Mouse (Mus musculus): Measurements from ENCODE around the gene Mcrs1. TPM values are rescaled to one million over a fixed set of nuclear protein-coding genes. Genes with fewer than 3 reads are reported as not detected.
A peak's percentile ranks its signal among the peaks of the same experiment; 100 is the strongest.

Mcrs1 gene
- 10 to 100 TPM; 57.5 to 61.6 TPM for total RNA-seq (2021)
- long read RNA-seq, experiment 1, transcript Mcrs1-202 (14 exons, 1,771 nt), result minor isoform, 8 of 184 reads
- long read RNA-seq, experiment 1, transcript Mcrs1-201 (15 exons, 1,916 nt), result major isoform, 109 of 184 reads
- long read RNA-seq, experiment 1, transcript Mcrs1-209 (11 exons, 1,521 nt), result minor isoform, 33 of 184 reads
- long read RNA-seq, experiment 1, partial matches to known transcripts, result 12 of 184 reads
- long read RNA-seq, experiment 1, other reads (novel, unspliced or antisense), result 22 of 184 reads
- long read RNA-seq, experiment 2, transcript Mcrs1-209 (11 exons, 1,521 nt), result minor isoform, 24 of 182 reads
- long read RNA-seq, experiment 2, transcript Mcrs1-202 (14 exons, 1,771 nt), result minor isoform, 7 of 182 reads
- long read RNA-seq, experiment 2, transcript Mcrs1-201 (15 exons, 1,916 nt), result major isoform, 126 of 182 reads
- long read RNA-seq, experiment 2, partial matches to known transcripts, result 3 of 182 reads
- long read RNA-seq, experiment 2, other reads (novel, unspliced or antisense), result 22 of 182 reads

DNA sequence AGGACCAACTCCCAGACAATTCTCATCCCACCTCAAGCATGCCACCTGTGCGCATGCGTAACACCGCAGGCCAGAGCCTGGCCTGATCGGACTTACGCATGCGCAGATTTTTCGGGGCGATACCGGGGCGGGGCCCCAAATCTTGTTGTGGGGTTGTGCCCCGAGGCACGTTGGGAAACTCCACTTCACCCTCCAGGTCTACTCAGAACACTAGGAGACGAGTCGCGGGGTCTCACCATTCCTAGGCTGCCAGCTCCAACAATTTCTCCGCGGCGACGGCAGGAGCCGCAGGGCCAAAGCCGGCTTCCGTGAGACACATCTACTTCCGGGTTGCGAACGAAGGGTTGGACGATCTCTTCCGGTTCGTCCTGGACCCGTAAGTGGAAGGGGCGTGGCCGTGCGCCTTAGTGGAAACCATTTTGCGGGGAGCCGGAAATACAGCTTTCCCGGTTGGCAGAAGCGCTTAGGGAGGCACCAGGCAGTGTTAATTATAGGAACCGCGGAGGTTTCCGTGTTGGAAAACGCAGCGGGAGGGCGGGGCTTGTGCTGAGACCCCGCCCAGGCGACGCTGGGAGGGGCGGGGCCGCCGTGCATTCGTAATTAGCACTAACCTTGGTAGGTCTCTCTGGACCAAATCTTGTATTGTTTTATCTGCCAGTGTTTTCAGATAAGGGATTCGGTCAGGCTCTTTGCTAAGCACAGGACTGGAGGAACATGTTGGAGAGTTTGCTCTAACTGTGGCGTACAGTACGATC is at the start of gene Mcrs1:
TSS of gene Mcrs1 (minus strand) at position 336 of the 755 bp plus-strand sequence.
- DNase-seq, result peak; percentile 95 to 97
- intact Hi-C loops (cut with DNase I), result no loop called here

DNA sequence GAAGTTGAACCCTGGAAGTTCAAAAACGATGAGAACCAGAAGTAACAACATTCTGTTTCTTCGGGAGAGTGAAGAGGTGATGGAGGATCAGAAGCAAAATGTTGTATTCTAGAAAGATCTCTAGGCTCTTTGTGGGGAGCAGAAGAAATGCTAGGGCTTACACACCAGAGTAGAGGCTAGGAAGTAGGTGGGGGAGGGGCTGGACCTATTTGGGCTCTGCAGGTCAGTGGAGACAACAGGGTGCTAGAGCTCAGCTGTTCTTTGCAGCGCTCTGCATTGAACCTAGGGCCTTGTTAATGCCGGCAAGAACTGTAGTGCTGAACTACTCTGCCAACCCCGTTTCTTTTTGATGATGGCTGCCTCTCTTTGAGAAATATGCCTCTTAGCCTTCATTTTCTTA is 44.5 kb upstream of the Mcrs1 start:
- no peak for DNase-seq
- intact Hi-C loops (cut with DNase I), result no loop called here

DNA sequence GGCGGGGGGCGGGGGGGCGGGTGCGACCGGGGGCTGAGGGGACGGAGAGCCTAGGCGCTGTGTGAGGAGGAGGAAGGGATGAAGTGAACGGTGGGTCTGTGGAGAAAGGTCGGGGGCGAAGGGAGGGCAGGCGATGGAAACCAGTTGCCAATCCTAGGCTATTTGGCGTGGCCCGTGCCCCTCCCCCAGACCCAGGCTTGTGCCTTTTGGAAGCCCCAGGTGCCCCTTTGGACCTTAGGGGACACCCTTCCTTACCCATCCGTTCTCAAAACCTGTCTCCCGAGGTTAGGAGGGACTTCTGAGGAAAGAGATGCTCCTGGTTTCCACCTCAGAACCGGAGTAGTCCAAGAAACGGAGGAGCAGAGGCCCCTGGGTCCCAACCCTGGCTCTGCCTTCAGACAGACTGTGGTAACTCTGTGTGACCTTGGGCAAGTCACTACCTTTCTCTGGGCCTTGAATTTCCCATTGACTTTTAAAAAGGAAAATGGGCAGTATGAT is 43.8 kb upstream of the Mcrs1 start, which contains the start of gene Fam186b:
TSS of gene Fam186b (minus strand) at position 405 of the 498 bp plus-strand sequence.
- peak; percentile 23 to 47 for DNase-seq
- intact Hi-C loops (cut with DNase I), result no loop called here

DNA sequence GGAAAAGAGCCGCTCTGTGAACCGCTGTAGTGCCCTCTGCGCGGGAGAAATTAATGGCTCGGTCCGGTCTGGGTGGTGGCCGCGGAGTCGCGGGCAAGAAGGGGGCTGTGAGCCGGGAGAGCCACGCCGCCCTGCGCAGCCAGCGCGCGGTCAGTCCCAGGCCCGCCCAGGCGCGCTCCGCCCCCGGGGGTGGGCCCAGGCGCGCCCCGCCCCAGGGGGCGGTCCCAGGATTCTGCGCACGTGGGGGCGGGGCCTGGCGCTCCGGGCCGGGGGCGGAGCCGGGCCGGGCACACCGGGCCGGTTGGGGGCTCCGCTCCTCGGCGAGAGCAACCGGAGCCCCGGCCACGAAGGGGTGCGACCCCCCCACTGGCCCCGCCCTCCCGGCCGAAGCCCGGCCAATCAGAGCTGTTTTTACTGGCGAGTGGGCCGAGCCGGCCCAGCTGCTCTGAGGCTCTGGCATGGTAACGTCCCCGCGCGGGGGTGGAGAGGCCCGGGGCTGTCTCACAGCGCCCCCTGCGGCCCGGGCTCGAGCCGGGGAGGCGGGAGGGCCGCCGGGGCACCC is 43.1 kb upstream of the Mcrs1 start, which contains the start of gene Prpf40b:
TSS of gene Prpf40b (plus strand) at position 275 of the 562 bp plus-strand sequence.
- intact Hi-C loops (cut with DNase I), result no loop called here
- DNase-seq, result peak; percentile 97

- DNase-seq, result no peak
- intact Hi-C loops (cut with DNase I), result no loop called here
Observed at GRCm38 (mm10) chr15:99294287-99294686, 42.5 kb upstream of the Mcrs1 start.

- intact Hi-C loops (cut with DNase I), result no loop called here
- DNase-seq, result no peak
Observed at GRCm38 (mm10) chr15:99290586-99290985, 38.8 kb upstream of the Mcrs1 start.

GRCm38 (mm10) chr15:99285189-99285535 is 33.4 kb upstream of the Mcrs1 start:
- intact Hi-C loops (cut with DNase I), result no loop called here
- DNase-seq, result no peak

DNA sequence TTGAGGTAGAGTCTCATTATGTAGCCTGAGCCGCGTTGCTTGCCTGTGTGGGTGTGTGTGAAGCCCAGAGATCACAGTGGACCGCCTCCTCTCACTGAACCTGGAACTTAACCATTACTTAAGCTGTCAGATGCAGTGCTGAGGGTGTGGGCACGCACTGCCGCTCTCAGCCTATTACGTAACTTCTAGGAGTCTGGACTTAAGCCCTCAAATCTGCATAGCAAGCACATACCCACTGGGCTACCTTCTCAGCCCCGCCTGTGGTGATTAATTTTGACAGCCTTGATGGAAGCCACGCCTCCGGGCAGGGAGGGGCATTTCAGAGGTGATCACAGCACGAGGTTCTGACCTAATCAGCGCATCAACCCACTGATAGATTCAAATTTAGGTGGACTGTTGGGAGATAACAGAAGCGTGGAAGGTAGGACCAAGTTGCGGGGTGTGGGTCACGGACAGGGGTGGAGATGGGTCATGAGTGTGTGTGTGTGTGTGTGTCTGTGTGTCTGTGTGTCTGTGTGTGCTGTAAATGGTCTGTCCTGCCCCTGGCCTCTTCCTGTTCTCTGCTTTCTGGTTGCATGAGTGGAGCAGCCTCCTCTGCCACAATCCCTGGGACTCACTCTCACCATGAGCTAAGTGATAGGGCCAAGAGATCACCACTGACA is 32.9 kb upstream of the Mcrs1 start:
- no peak for DNase-seq

GRCm38 (mm10) chr15:99283456-99283855 is 31.7 kb upstream of the Mcrs1 start:
- intact Hi-C loops (cut with DNase I), result no loop called here
- no peak for DNase-seq

More for the DNA sequence above, 32.9 kb upstream of the Mcrs1 start:
- intact Hi-C loops (cut with DNase I), result no loop called here

DNA sequence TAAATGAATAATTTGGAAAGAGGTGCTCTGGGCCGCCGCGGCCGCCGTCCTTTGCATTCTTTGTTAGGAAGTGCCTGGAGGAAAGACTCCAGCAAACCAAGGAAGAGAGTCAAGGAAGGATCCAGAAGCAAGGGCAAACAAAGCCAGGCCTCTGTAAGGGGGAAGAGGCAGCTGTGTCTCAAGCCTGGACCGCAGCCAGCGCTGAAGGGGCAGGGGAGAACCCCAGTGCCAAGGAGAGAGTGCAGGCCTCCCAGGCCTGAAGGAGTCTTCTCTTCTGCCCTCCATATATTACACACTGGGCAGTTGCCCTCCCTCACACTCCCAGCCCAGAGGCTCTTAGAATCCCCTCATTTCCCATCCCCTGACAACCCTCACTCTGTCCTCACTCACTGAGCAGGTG is 26.5 kb upstream of the Mcrs1 start:
- DNase-seq, result no peak

DNA sequence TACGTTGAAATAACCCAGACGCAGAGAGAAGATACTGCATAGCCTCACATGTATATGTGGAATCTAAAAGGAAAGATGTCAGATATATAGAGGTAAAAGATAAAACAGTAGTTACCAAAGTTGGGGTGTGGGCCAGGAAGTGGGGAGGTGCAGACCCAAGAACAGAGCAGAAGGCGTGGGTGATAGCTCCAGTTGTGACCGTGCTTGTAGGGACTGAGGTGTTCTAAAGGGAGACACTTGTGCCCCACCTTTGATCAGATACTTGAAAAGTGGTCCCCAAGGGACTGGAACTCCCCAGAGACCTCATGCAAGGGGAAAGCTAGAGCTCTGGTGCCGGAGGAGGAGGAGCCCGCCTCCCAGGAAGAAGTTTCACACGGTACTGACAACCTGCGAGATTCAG is 24.3 kb upstream of the Mcrs1 start:
- no peak for DNase-seq
- intact Hi-C loops (cut with DNase I), result no loop called here

More for the DNA sequence above, 26.5 kb upstream of the Mcrs1 start:
- intact Hi-C loops (cut with DNase I), result no loop called here

GRCm38 (mm10) chr15:99265679-99266078 is 13.9 kb upstream of the Mcrs1 start:
- intact Hi-C loops (cut with DNase I), result loop anchor here (2.0 to 5.0 kb wide), 4 partner anchors 27 to 183 kb away; no protein-coding TSS in a partner anchor
- DNase-seq, result peak; percentile 60 to 82

DNA sequence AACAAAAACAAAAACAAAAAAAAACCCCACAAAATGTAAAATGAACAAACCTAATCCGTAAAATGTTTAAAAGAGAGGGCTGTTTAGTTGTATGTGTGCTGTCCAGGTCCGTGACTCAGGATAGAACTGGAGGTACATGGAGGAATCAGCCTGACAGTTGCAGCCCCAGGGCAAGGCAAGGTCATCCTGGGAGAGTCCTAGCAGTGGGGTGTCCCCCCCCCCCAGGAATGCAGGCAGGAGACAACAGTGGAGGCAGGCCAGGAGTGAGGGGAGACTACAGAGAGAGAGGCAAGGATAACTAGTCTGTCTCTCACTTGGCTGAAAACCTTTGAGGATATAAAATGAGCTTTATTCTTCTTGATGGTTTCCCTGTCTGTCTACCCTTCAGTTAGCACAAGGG is 12.6 kb upstream of the Mcrs1 start:
- no peak for DNase-seq
- intact Hi-C loops (cut with DNase I), result loop anchor here (2.0 kb wide), 2 partner anchors 26 to 50 kb away; no protein-coding TSS in a partner anchor

GRCm38 (mm10) chr15:99262702-99263101 is 10.9 kb upstream of the Mcrs1 start:
- intact Hi-C loops (cut with DNase I), result no loop called here
- DNase-seq, result no peak

DNA sequence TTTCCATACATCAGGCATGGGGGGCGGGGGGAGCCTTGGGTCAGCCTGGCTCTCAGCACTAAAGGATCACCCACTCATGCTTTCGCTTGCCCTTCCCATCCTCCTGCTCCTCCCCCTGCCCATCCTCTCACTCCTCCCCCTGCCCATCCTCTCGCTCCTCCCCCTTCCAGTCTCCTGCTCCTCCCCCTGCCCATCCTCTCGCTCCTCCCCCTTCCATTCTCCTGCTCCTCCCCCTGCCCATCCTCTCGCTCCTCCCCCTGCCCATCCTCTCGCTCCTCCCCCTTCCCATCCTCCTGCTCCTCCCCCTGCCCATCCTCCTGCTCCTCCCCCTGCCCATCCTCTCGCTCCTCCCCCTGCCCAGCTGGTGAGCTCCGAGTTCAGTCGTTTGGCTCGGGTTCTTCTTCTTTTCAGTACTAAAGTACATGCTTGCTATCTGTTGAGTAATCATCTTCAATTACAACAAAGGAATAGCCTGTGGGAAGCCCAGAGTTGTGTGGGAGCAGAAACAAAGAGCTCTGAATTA is 8.0 kb upstream of the Mcrs1 start:
- intact Hi-C loops (cut with DNase I), result no loop called here
- peak; percentile 57 to 66 for DNase-seq

DNA sequence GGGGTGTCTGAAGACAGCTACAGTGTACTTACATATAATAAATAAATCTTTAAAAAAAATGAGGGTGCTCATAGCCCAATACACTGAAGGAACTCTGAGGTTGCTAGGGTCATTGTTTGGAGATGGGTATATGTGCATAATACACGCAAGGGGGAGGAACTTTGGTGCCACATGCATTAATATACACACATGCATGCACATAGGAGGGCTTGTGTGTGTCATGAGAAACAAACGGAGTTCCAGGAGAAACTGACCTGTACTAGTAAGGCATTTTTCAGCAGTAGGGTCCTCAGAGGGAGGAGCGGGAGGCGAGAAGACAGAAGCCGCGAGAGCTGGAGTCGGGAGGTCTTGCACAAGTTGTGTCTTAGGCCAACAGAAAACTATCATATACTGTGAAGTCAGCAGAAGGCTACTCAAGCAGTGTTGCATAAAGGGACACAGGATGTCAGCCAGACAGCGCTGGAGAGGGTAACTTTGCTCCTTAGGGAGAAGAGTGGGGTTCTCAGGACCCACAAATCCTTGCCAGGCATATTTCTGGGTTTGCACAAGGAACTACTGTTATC is 7.5 kb upstream of the Mcrs1 start:
- DNase-seq, result no peak
- intact Hi-C loops (cut with DNase I), result no loop called here

DNA sequence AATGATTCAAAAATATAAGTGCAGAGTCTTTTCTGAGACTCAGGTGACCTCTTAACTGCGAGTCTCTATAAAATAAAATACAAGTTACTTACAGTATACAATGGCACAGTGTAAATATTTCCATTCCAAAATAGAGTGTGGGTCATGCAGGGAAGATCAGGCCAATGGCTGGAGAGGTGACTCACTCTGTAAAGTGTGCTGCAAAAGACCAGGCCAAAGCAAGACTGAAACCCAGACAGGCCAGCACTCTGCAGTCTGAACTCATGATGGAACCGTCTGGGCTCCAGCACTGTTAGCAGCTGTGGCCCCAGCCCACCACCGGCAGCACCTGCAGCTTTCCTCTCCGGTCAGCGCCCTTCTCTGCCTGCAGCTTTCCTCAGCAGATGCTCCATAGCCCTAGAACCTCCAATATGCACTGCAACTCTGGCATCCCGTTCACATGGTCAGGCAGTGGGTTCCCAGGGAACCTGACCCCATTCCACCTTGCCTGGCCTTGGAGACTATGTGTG is 3.5 kb upstream of the Mcrs1 start:
- intact Hi-C loops (cut with DNase I), result no loop called here
- DNase-seq, result no peak

- no peak for DNase-seq
- intact Hi-C loops (cut with DNase I), result no loop called here
Observed at GRCm38 (mm10) chr15:99254477-99255005, 2.8 kb upstream of the Mcrs1 start.

DNA sequence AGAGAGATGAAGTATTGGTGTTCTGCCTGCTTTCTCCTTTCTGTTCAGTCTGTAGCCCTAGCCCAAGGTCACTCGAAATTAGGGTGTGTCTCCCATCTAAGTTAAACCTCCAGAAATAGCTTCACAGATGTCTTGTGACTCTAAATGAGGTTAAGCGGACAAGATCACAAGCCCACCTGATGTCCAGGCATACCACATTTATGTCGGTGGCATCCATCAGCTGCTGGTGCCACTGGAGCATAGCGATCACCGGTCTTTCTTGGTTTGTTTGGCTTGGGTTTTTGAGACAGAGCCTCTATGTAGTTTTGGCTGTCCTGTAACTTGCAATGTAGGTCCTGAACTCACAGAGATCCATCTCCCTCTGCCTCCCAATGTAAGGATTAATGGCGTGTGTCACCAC is 2.0 kb upstream of the Mcrs1 start:
- intact Hi-C loops (cut with DNase I), result no loop called here
- no peak for DNase-seq
